Comparison of ENCODE assay signal across 13 mouse cellular contexts in the genomic region with DNA sequence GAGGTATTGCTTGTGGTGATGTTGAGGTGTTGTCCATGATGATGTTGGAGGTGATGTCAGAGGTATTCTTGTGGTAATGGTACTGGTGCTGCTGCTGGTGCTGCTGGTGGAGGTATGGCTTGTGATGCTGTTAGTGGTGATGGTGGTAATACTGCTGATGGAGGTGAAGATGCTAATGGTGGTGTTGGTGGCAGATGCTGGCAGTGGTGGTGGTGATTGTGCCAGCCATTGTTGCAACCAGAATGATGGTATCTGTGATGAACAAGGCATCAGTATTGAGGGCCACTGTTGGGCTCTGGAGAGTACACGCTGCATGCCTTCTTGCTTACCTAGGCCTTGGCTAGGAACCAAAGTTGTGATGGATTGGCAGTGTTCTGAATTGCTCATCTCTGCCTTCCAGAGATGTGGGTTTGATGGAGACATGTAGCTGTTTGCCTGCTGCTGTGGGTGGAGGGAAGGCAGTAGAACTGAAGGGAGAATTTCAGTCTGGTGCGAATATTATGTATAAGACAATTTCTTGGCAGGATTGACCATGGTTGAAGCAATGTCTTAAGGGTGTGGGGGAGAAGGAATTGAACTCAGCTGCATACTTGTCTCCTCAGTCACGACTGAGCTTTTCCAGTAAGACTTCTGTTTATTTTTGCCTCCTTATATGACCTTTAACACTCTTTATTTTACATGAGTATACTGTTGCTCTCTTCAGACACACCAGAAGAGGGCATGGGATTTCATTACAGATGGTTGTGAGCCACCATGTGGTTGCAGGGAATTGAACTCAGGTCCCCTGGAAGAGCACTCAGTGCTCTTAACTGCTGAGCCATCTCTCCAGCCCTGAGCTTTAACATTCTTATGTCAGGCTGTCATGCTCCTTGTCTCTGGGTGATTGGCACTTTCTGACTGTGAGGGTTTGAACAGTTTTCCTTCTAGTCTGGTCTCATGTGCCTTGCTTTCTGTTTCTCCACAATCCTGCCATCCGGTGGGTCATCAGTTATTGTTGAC. TPM values are rescaled to one million over a fixed set of nuclear protein-coding genes. Genes with fewer than 3 reads are reported as not detected.
DNase-seq lines count a peak whose midpoint lies in the region; ATAC-seq and TF ChIP-seq lines count a peak whose summit lies in the region.
"Had no signal": no experiment of that assay in that cellular context is flagged by ENCODE, and none has a peak within 500 bp of the region (broad histone marks: within the 10 kb centered on the region; RNA-seq: fewer than 3 reads in every experiment).

No protein-coding gene starts in this region.

- H3K4me1 ChIP-seq in lung, embryonic 16.5 days (replicated peaks; ENCODE audit: control insufficient read depth, insufficient read depth, low read length): peaks cover 9% of the 10 kb centered on the region
- H3K4me1 ChIP-seq in thymus, adult 2 months (replicated peaks; ENCODE audit: control insufficient read depth, insufficient read depth, low read length): no peaks in the 10 kb centered on the region

- H3K36me3 ChIP-seq in lung, embryonic 16.5 days (ENCODE audit: control insufficient read depth, insufficient read depth, low read length): no peaks in the 10 kb centered on the region
- no peaks in the 10 kb centered on the region for H3K36me3 ChIP-seq in thymus, adult 2 months (ENCODE audit: control insufficient read depth, insufficient read depth, low read length)

- H3K27me3 ChIP-seq in lung, embryonic 16.5 days (ENCODE audit: control insufficient read depth, insufficient read depth, low read depth, low read length): no peaks in the 10 kb centered on the region
- H3K27me3 ChIP-seq in thymus, adult 2 months (ENCODE audit: control insufficient read depth, insufficient read depth, low read length): no peaks in the 10 kb centered on the region

- TF ChIP-seq POLR2A in thymus, adult 2 months (IDR thresholded peaks at IDR 0.05; ENCODE audit: control insufficient read depth, extremely low read depth, insufficient read depth, low read length, poor library complexity): no peak

- H3K9me3 ChIP-seq in lung, embryonic 16.5 days (ENCODE audit: control insufficient read depth, low read length): no peaks in the 10 kb centered on the region
- H3K9me3 ChIP-seq: hindbrain, embryonic 10.5 days had no signal

- H3K4me2 ChIP-seq in lung, embryonic 16.5 days (ENCODE audit: low read depth, low read length): no peak overlapping the region

- H3K27ac ChIP-seq in layer of hippocampus, adult 2 months: peak overlapping the region; percentile 81
- H3K27ac ChIP-seq in lung, embryonic 16.5 days (ENCODE audit: low read length): no peak overlapping the region
- no peak overlapping the region for H3K27ac ChIP-seq in thymus, adult 2 months (ENCODE audit: control insufficient read depth, insufficient read depth, low read length)
- H3K27ac ChIP-seq: hindbrain, embryonic 10.5 days; macrophage had no signal

- WGBS in lung, embryonic 16.5 days: 58% methylated on average over 4 of the region's 4 CpGs
- whole genome bisulfite sequencing in thymus, adult 2 months: 94% methylated on average over 4 of the region's 4 CpGs

- peak; percentile 25; the same call in 1 of the 2 replicates for TF ChIP-seq CTCF in layer of hippocampus, adult 2 months (conservative IDR thresholded peaks at IDR 0.05)
- no peak for TF ChIP-seq CTCF in thymus, adult 2 months (IDR thresholded peaks at IDR 0.05; ENCODE audit: borderline replicate concordance, control insufficient read depth, extremely low read depth, insufficient read depth, low read length, poor library complexity)

- peak; percentile 89 for DNase-seq in heart, adult 11 months
- no peak for DNase-seq in heart, postnatal 10 days
- no peak for DNase-seq in layer of hippocampus, adult 2 months (ENCODE audit: low spot score in 2 of 2)
- no peak for DNase-seq in layer of hippocampus, postnatal 25 days (ENCODE audit: extremely low spot score in 1 of 2, low spot score in 1 of 2)
- peak; percentile 85 for DNase-seq in NIH3T3 (ENCODE audit: low read depth)
- DNase-seq in retina, postnatal 1 day: no peak
- no peak for DNase-seq in thymus, adult 2 months
- DNase-seq: cerebellum, adult 11-12 months; forebrain, postnatal 0 days; right cerebral cortex, adult 18-20 months had no signal

- intact Hi-C loops in heart, postnatal 10 days (cut with DNase I): no loop called here

- ATAC-seq in lung, embryonic 16.5 days (ENCODE audit: low read depth): peak; percentile 68
- ATAC-seq: forebrain, postnatal 0 days had no signal

- H3K9ac ChIP-seq in lung, embryonic 16.5 days (ENCODE audit: low read length): no peak overlapping the region
- H3K9ac ChIP-seq: forebrain, postnatal 0 days had no signal

- H3K4me3 ChIP-seq in layer of hippocampus, adult 2 months: no peak overlapping the region
- H3K4me3 ChIP-seq in lung, embryonic 16.5 days (ENCODE audit: low read length): no peak overlapping the region
- no peak overlapping the region for H3K4me3 ChIP-seq in thymus, adult 2 months (ENCODE audit: control insufficient read depth, insufficient read depth, low read length)
- H3K4me3 ChIP-seq: hindbrain, embryonic 10.5 days had no signal

RNA-seq across cellular contexts. Expression of a gene that starts 55.1 kb away (rescaled TPM):
- total RNA-seq in heart, postnatal 10 days (2021): 1 to 10 TPM; 6.9 to 8.9 TPM
- 10 to 100 TPM; 83.7 to 85.8 TPM for total RNA-seq in layer of hippocampus, adult 2 months (2021)
- total RNA-seq in layer of hippocampus, postnatal 25 days (2021): 10 to 100 TPM; 83.8 to 97.0 TPM
- polyA plus RNA-seq in lung, embryonic 16.5 days (2015; fragmentation: Nextera tagmentation; extraction: Ambion mirVana): 9.0 and 10.3 TPM in 2 replicates
- polyA plus RNA-seq in thymus, adult 2 months (2012; rRNA removed): 0.42 and 0.69 TPM in 2 replicates
- polyA plus RNA-seq: macrophage had no signal

Comparison
In these comparisons a context has a peak if more than half of its experiments do, and no peak if none do; other contexts are left out.
1. DNase-seq: peak in heart, adult 11 months (single experiment) and NIH3T3 (single experiment); none in heart, postnatal 10 days (0 of 2), layer of hippocampus, adult 2 months (0 of 2), layer of hippocampus, postnatal 25 days (0 of 2), retina, postnatal 1 day (single experiment) and thymus, adult 2 months (single experiment).
2. RNA of a gene that starts 55.1 kb away (total RNA-seq): 83.8 to 97.0 TPM in layer of hippocampus, postnatal 25 days and 83.7 to 85.8 TPM in layer of hippocampus, adult 2 months; 6.9 to 8.9 TPM in heart, postnatal 10 days; every median in the first group is over 4 times any median in the second.